Mouse (Mus musculus): Measurements from ENCODE around the gene Btbd11.

- TF ChIP-seq POLR2A (IDR thresholded peaks at IDR 0.05; ENCODE audit: borderline replicate concordance, low read depth, low read length) (no peak), CTCF (IDR thresholded peaks at IDR 0.05; ENCODE audit: low read depth, low read length) (no peak)
These were observed 831 bp downstream of the Btbd11 start for GRCm38 (mm10) chr10:85387219-85388070.
